Mouse (Mus musculus): ENCODE data around the gene Ptprs. TPM values are rescaled to one million over a fixed set of nuclear protein-coding genes. Genes with fewer than 3 reads are reported as not detected.

The Ptprs gene
- polyA plus RNA-seq, 1 experiment from 2014 or later: 80.1 TPM

DNA sequence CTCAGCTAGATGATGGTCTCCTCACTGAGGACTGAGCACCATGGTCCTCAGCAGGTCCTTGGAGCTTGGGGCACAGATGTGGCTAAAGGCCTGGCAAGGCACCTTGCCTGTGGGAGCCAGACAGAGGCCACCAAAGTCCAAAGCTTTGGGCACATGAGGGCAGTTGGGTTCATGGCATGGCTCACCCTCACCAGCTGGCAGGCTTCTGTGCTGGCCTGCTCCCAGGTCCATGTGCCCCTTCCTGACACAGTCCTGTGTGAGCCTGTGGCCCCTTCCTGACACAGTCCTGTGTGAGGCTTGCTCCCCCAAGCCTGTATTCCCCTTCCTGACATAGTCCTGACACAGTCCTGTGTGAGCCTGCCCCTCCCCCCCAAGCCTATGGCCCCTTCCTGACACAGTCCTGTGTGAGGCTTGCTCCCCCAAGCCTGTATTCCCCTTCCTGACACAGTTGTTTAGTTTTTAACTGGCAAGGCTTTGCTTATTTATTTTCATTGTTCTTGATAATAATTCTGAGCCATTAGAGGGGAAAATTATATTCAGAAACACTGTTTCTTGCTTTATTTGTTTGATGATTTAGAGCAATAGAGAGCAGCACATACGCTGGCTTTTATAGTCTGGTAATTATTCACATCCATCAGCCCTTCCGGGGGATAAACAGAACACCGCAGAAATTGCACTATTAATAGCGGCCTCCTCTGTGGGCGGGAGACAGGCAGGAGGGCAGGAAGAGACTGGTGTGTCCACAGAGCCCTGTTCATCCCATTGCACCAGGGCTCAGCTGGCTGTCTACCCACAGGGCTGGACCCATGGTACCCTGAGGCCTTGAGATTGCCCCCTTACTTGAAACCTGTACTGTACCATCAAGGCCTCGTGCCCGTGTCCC, 110.3 kb downstream of the Ptprs start:
- WGBS: 86% methylated on average over 7 of the region's 7 CpGs
- H3K27ac ChIP-seq (replicated peaks; ENCODE audit: low read depth, low read length): no peak overlapping the region

More for the DNA sequence above, 110.3 kb downstream of the Ptprs start:
- DNase-seq (ENCODE audit: low spot score) (no peak), ATAC-seq (replicated peaks; ENCODE audit: insufficient number of reproducible peaks, low FRiP score, low TSS enrichment, low read depth) (no peak; the same call in 1 of the 2 replicates)
- H3K4me3 ChIP-seq (ENCODE audit: low read depth, low read length): no peak overlapping the region
- no peaks in the 10 kb centered on the region for H3K9me3 ChIP-seq (replicated peaks; ENCODE audit: control insufficient read depth, low read length)
- H3K36me3 ChIP-seq (replicated peaks; ENCODE audit: control insufficient read depth, insufficient read depth, low read depth, low read length): peaks cover 2% of the 10 kb centered on the region; the same call in 1 of the 2 replicates
- no peaks in the 10 kb centered on the region for H3K4me1 ChIP-seq (ENCODE audit: control insufficient read depth, insufficient read depth, low read length)
- H3K4me2 ChIP-seq (ENCODE audit: low read depth, low read length): no peak overlapping the region
- H3K9ac ChIP-seq (replicated peaks; ENCODE audit: low read length): no peak overlapping the region; the same call in 1 of the 2 replicates
- H3K27me3 ChIP-seq (ENCODE audit: control insufficient read depth, insufficient read depth, low read length): no peaks in the 10 kb centered on the region

Small RNA genes lying within 50 kb of the gene (microRNA-seq; reads per million reads assigned to microRNA genes)
- gene Mir6977 (ENCODE audit: borderline number of aligned reads): 1.9 reads per million

Other genes starting within 250 kb of the Ptprs start
- gene Fem1a, start 219.7 kb downstream of the Ptprs start, polyA plus RNA-seq (2014; fragmentation: Nextera tagmentation; extraction: Ambion mirVana): 10.1 and 11.6 TPM in 2 replicates
- gene Ticam1, start 199.7 kb downstream of the Ptprs start, polyA plus RNA-seq (2014; fragmentation: Nextera tagmentation; extraction: Ambion mirVana): 2.9 and 3.6 TPM in 2 replicates
- 33.0 and 48.5 TPM in 2 replicates for gene Plin3, start 183.6 kb downstream of the Ptprs start, polyA plus RNA-seq (2014; fragmentation: Nextera tagmentation; extraction: Ambion mirVana)
- not detected in 2 replicates for gene Arrdc5, start 176.2 kb downstream of the Ptprs start, polyA plus RNA-seq (2014; fragmentation: Nextera tagmentation; extraction: Ambion mirVana)
- 118 and 119 TPM in 2 replicates for gene Uhrf1, start 173.2 kb downstream of the Ptprs start, polyA plus RNA-seq (2014; fragmentation: Nextera tagmentation; extraction: Ambion mirVana)
- 27.3 and 28.2 TPM in 2 replicates for gene Kdm4b, start 150.4 kb downstream of the Ptprs start, polyA plus RNA-seq (2014; fragmentation: Nextera tagmentation; extraction: Ambion mirVana)
- not detected in 2 replicates for gene Znrf4, start 35.9 kb upstream of the Ptprs start, polyA plus RNA-seq (2014; fragmentation: Nextera tagmentation; extraction: Ambion mirVana)
- 0.70 and 0.77 TPM in 2 replicates for gene Gm20219, start 77.9 kb upstream of the Ptprs start, polyA plus RNA-seq (2014; fragmentation: Nextera tagmentation; extraction: Ambion mirVana)
- gene Safb2, start 108.1 kb upstream of the Ptprs start, polyA plus RNA-seq (2014; fragmentation: Nextera tagmentation; extraction: Ambion mirVana): 37.2 and 45.3 TPM in 2 replicates
- gene Safb, start 108.3 kb upstream of the Ptprs start, polyA plus RNA-seq (2014; fragmentation: Nextera tagmentation; extraction: Ambion mirVana): 94.1 and 109 TPM in 2 replicates
- gene 2410015M20Rik, start 133.3 kb upstream of the Ptprs start, polyA plus RNA-seq (2014; fragmentation: Nextera tagmentation; extraction: Ambion mirVana): 209 and 219 TPM in 2 replicates
- 1,376 and 1,538 TPM in 2 replicates for gene Rpl36, start 136.9 kb upstream of the Ptprs start, polyA plus RNA-seq (2014; fragmentation: Nextera tagmentation; extraction: Ambion mirVana)
- gene Lonp1, start 150.4 kb upstream of the Ptprs start, polyA plus RNA-seq (2014; fragmentation: Nextera tagmentation; extraction: Ambion mirVana): 48.3 and 49.5 TPM in 2 replicates
- 0.70 and 0.71 TPM in 2 replicates for gene Catsperd, start 151.7 kb upstream of the Ptprs start, polyA plus RNA-seq (2014; fragmentation: Nextera tagmentation; extraction: Ambion mirVana)
- gene Ranbp3, start 196.8 kb upstream of the Ptprs start, polyA plus RNA-seq (2014; fragmentation: Nextera tagmentation; extraction: Ambion mirVana): 105 and 115 TPM in 2 replicates
- 352 and 362 TPM in 2 replicates for gene Ndufa11, start 241.3 kb upstream of the Ptprs start, polyA plus RNA-seq (2014; fragmentation: Nextera tagmentation; extraction: Ambion mirVana)
- 14.7 and 15.5 TPM in 2 replicates for gene Vmac, start 241.5 kb upstream of the Ptprs start, polyA plus RNA-seq (2014; fragmentation: Nextera tagmentation; extraction: Ambion mirVana)